Mouse (Mus musculus) CH12F3 (cell line): ENCODE data around the gene Lhfpl5.

Experiments used
- in situ Hi-C: fragments of 300-500 bp; cut with MboI; formaldehyde crosslinking; loops from 2 replicates; pipeline ENCODE4 v1.14.3; 2020; ENCODE audit warnings: low sequenced_read_pairs

The Lhfpl5 gene

DNA sequence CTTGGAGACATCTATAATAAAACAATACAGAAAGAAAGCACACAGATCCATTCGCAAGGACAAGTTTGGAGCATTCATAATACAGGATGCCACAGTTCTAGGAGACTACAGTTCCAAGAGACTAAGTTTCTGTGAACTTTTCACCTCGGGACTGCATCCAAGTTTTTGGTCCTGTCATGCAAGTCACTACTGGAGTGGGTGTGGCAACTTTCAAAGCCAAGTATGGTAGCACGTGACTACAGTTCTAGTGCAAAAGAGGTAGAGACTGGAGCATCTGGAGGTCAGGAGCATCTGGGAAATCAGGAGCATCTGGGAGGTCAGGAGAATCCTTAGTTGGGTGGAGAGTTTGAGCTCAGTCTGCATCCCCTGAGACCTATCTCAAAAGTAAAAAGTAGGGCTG lies 3.6 kb upstream of the Lhfpl5 start:
- in situ Hi-C loops, result no loop called here

DNA sequence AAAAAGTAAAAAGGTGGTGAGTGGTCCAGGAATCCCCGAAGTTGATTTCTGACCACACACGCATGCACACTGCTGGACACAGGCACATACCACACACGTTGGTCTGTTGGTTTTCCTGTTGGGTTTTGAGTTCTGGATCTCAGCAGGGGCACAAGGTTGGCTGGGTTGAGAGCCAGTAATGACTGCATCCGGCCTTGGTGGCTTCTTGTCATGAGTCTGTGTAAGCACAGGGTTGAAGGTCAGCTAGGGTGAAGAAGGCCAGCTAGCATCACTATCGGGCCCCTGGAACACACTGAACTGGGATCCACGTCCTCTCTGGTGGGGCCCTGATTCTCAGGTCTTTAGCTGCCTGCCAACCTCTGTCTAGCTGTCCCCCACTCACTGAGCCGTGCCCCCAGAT lies 2.9 kb upstream of the Lhfpl5 start:
- in situ Hi-C loops, result no loop called here

DNA sequence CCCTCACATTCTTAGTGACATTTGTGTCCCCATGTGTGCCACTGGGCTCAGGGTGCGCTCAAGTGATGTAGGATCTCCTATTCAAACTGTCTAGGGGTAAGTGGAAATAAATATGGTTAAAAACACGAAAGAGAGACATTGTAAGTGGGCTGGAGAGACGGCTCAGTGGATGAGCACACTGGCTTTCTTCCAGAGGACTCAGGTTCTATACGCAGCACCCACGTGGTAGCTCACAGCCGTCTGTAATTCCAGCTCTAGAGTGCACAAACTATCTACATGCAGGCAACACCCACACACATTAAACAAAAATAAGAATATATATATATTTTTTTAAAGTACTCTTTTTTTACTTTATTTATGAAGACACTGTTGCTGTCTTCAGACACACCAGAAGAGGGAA lies 2.5 kb upstream of the Lhfpl5 start:
- in situ Hi-C loops, result no loop called here

DNA sequence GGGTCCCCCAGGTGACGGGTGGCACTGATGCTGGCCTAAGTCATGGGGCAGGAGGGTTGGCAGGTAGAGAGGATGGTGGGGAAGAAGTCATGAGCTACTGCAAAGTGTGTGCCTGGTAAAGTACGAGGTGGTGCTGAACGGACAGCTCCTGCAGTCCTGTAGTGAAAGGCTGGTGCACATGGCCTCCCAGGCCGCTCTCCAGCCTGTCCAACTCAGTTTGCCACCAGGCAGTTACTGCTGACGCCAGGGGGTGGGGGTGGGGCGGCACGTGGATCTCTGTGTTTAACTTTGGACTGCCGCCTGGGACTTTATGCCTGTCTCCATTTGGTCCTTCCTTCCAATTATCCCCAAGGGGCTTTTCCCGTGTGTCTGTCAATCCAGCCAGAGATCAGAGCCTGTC lies 5.0 kb downstream of the Lhfpl5 start:
- in situ Hi-C loops, result no loop called here

DNA sequence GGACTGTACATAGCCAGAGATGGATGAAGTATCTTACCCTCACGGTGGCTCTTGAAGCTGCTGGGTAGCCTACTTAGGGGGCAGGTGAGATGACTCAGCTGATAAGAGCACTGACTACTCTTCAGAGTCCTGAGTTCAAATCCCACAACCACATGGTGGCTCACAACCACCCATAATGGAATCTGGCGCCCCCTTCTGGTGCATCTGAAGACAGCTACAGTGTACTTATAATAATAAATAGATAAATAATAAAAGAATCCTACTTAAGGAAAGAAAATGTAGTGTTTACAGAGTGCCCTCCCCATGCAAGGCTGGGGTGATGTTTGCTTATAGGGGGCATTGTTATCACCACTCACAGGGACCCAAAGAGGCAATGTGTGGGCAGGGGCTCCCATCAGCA lies 5.6 kb downstream of the Lhfpl5 start:
- in situ Hi-C loops, result no loop called here

DNA sequence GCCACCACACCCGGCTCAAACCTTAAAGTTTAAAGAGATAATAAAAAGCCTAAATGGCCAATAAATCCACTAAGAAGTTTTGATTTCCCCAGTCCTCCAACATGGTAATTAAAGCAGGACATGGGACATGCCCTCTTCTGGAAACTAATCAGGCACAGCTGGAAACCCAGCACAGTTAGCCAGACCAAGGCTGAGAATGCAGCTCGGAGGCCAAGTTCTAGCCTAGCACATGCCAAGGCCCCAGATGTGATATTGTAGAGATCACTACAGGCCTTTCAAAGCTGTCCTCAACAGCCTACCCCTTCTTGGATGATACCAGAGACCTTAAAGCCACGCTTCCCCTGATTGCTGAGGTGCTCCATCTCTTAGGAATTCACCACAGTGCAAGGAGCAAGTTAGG lies 11.1 kb downstream of the Lhfpl5 start:
- in situ Hi-C loops, result no loop called here

DNA sequence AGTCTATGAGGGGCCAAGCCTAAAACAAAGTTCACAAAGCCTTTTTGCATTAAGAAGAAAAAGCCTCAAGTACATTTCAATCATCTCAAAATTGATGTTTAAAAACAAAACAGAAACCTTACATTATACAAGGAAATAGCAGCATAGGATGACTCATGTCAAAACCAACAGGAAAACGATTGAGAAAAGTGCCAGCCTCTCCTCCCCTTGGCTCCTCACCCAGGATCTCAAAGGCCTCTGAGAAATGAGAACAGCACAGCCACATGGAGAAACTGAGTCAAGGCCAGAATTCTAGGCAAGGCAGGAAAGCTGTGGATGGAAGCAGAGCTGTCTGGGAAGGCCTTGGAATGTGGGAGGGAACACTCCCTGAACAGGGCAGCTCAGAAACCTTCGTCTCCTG lies 13.2 kb downstream of the Lhfpl5 start:
- in situ Hi-C loops, result no loop called here

DNA sequence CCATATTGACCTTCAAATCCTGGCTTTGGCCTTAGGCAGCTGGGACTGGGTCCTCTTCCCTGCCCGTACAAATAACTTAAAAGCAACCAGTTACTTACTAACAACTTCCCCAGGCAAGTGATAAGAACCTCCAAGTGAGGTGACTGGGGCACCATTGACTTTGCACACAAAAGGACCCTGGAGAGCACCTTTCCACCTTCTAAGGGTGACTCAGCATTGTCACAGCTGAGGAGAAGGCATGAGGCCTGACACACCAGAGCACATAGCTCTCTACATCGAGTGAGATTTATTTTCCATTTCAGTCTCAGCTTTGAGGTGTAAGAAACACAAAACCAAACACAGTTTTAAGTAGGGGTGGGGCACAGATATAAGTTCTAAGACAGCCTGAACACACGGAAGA lies 15.2 kb downstream of the Lhfpl5 start:
- in situ Hi-C loops, result no loop called here

DNA sequence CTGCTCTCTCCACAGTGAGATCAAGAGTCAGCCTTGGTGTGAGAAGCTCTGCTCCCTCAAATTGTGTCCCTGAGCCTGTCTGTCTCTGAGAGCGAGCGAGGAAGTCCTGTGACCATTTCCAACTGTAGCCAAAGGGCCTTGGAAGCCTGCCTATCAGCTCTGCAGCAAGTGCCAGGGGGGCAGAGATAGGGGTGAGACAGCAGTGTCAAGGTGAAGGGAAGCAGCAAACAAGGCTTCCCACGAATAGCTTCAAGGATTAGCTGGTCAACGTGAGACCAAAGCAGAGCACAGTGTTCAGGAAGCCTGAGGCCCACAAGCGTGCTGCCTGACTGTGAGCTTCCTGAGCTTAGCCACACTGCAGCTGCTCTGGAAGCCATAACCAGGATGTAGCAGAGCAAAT lies 16.0 kb downstream of the Lhfpl5 start:
- in situ Hi-C loops, result no loop called here

DNA sequence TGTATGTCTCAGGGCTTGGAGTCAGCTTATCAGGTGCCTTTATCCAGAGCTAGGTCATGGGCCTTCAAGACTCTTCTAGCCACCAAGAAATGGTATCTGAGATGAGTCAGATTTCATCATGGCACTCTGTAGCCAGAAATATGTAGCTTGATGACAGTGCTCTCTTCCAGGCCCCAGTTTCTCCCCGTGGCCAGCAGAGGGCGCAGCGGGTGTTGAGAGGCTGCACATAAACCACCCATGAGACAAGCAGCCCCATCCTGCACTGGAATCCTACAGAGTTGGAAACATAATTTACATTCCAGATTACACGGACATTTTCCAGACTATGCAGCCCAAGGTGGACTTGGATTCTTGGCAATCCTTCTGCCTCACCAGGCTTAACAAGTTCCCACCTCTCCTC lies 17.6 kb downstream of the Lhfpl5 start:
- in situ Hi-C loops, result no loop called here

DNA sequence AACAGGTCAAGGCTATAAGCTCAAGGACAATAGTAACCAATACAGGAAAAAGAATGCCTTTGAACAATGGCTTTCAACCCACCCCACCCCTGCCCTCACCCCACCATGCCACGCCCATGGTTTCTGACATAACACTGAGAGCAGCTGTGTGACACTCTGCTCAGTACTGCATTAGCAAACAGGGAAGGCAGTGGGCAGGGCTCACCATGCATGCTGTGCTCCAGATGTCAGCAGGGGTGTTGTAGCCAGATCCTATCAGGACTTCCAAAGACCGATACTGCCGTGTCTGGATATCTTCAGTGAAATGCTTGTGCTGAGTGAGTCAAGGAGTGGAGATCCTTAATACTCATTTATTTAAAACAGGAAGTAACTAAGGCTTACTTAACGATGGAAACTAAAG lies 18.5 kb downstream of the Lhfpl5 start:
- in situ Hi-C loops, result no loop called here

DNA sequence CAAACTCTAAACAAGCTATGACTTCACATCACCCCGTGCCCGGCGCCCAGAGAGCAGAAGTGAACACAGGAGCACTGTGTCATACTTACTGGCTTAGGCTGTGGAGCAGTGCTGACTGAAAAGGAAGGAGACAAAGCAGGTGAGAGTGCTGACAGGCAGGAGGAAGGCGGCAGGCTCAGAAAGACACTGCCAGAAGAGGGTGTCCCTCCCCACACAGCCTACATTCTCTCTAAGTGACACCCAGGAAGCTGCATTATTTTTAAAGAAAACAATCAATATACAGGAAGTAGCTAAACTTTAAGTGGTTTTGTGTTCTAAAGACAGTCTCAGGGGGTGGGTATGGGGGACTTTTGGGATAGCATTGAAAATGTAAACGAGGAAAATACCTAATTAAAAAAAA lies 25.3 kb downstream of the Lhfpl5 start:
- in situ Hi-C loops, result no loop called here

DNA sequence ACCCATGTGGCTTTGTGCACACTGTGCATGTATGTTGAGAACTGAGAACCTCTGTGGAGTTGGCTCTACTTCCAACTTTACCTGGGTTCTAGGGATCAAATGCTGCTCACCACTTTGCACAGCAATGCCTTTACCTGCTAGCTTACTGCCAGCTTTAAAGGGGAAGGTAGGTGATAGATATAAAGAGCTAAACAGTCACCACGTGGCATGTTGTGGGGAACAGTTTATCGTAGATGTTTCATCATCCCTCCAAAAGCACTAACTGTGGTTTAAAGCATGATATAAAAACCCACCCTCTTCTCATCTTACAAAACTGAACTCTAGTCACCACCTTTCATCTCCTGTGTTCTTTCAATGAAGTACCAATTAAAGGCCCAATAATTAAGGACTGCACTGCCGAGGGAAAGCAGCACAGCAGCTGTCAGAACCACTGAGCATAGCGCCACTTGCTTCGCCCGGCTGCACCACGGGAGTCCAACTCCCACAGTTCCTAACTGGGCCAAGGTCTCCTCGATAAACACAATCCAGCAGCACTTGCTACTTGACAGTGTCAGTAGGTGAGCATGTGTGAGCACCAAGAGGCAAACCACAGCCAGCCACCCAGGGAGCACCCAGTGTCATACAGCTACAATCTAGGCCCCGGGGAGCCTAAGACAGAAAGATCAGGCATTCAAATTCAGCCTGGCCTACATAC lies 26.3 kb downstream of the Lhfpl5 start:
- in situ Hi-C loops, result no loop called here

DNA sequence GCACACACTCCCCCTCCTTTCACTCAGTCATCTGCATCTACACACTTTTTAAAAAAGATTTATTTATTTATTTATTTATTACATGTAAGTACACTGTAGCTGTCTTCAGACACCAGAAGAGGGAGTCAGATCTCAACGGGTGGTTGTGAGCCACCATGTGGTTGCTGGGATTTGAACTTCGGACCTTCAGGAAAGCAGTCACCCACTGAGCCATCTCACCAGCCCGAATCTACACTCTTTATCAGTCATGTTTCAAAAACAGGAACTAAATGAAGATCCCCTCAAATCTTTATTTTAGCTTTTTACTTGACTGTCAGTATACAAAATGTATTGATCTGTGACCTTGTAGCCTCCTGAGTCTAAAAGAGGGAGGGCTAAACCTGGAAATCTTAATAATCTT lies 34.1 kb downstream of the Lhfpl5 start:
- in situ Hi-C loops, result no loop called here

DNA sequence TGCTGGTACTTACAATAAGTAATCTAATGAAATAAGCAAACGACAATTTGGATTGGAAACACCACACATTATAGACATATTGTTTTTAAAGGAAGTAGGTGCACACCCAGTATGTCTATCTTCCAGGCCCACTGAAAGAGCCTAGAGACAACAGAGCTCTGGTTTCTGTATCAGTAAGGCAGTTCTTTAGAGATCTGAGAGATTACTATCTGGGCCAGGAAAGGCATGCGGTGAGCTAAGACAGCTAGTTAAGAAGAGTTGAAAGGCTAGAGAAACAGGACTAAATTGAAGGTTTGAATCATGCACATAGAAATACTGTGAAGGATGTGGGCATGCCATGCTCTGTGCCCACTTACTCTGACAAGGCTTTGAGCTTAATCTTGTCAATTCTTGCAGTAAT lies 37.2 kb downstream of the Lhfpl5 start:
- in situ Hi-C loops, result no loop called here

DNA sequence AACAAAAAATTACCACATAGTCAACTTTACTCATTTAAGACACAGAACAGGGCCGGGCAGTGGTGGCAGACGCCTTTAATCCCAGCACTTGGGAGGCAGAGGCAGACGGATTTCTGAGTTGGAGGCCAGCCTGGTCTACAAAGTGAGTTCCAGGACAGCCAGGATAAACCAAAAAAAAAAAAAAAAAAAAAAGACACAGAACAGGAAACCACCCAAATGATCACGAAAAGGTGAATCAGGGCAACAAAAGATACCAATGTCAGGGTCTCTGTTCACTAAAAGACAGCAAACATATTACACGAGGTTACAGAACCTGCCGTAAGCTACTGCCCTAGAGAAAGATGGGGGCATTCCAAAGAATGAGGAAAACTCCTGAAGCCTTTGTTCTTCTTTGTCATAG lies 37.7 kb downstream of the Lhfpl5 start:
- in situ Hi-C loops, result no loop called here

DNA sequence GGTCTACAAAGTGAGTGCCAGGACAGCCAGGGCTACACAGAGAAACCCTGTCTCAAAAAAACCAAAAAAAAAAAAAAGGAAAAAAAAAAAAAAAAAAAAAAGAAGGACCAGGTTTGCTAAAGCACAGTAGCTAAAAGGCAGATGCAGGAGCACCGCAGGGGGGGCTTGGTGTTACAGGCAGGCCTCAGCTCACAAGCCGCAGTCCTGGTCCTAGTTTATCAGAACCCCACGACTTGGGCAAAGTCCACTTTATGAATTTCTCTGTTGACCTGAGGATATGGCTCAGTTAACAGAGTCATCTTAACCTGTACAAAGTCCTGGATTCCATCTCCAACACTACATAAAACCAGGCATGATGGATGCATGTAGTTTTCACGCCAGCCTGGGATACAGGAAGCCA lies 39.9 kb downstream of the Lhfpl5 start:
- in situ Hi-C loops, result no loop called here

DNA sequence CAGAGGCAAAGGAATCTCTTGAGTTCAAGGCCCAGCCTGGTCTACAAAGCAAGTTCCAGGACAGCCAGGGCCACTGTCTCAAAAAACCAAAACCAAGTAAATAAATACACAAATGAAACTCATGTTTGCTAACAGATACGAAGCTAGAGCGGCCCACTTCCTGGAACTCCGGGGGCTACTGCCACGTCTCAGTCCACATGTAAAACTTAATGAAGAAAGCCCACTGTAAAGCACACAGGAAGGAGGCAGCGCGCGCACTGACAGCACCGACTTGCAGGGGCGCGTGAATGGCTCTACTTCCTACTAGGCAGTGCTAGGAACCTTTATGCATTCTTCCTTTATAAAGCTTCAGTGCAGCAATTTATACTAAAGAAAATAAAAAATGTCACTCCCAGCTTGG lies 42.2 kb downstream of the Lhfpl5 start:
- in situ Hi-C loops, result no loop called here

DNA sequence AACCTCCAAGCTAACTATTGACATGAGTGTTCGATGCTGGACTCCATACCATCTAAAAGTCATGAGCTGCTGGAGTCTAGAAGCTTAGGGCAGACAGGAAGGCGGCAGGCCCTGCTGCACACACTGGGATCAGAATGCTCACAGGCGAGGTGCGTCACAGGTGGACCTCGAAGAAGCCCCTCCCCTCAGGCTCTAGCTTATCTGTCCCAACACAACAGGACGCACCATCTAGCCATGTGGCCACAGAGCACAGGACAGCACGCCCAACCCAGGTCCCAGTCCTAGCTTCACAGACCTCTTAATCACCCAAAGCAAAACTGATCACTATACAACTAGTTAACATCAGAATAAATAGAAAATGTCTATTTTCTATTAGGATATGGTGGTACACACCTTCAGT lies 42.7 kb downstream of the Lhfpl5 start:
- in situ Hi-C loops, result no loop called here

DNA sequence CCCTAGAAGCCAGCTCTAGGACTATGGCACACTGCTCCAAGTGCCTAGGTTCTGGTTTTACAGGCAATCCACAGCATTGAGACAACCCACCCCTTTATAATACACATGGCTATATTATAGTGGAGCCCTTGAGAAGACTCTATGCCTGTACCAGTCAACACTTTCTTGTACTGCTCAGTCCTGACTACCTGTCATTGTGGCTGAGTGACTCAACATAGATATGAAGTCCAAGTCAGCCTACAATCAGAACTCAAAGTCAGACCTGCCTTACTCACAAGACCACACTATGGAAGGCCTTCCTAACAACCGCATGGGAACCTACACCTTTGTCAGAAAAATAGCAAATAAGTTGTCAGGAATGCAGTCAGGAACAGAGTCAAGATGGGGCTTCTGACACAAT lies 43.3 kb downstream of the Lhfpl5 start:
- in situ Hi-C loops, result no loop called here

DNA sequence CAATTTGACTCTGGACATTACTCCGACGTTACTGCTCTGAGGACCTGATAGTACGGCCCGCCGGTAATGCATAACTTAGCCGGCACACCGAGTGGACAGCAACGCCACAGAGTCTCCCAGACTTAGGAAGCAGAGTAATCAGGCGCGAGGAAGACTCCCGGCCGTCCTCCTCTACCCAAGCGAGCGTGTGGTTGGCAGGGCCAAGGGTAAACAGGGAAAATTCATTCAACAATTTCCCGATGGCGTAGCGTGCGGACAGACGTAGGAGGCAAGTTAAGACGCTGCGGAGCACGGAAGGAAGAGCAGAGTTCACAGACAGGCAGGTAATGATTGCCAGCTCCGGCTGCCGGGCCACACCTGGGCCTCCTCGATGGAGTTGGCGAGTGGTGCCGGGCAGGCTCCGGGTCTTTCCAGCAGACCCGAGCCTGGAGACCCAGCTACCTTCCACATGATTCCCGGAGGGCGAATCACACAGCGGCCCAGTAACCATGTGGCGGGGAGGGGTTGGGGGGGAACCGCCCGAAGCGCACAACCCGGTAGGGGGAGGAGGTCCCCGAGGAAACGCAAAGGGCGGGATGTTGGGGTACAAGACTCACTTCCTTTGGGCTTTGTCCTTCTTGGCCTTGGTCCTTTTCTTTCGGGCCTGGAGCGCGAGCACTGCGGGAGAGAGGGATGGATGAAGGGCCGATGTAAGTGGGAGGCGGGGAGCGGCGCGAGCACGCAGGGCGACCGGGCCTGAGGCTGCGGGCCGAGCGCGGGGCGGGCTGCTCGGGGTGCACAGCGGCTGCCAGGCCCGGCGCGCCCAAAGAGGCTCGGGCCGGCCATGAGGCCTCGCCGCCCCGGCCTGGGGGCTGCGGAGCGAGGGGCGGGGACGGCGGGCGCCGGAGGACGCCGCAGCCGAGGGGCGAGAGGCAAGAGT lies 46.2 kb downstream of the Lhfpl5 start:
- in situ Hi-C loops, result no loop called here

DNA sequence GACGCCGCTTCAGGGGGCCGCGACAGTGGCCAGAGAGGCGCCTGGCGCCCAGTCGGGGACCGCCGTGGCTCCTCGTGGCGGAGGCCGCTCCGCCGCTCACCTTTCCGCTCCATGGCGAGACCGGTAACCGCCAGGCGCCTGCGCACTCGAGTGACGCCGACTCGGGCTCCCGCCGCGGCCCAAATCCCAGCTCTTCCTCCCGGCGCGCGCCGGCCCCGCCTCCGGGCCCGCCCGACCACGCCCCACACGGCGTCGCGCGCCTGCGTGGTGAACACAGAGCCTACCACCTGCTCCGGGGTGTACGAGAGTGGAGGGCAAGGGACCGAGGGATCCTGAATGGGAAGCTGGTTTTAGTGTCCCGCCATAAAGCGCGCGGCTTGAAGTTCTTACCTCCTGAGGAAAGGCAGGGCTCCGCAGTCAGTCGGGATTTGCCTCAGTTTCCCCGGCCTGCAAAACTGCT lies 46.9 kb downstream of the Lhfpl5 start, which contains the start of gene Srpk1:
Gene Srpk1 (minus strand): TSS at position 410 of the 460 bp plus-strand sequence.
- in situ Hi-C loops, result no loop called here
